Mouse (Mus musculus): ENCODE measurements at regions not wholly inside any gene's neighbourhood (a gene's known extent, or its start where the extent isn't known, plus 50 kb on each side); places are given as distances from the start of the nearest gene placed in this dataset.

- no peak for TF ChIP-seq CTCF (IDR thresholded peaks at IDR 0.05; ENCODE audit: low read depth, low read length)
- no peak for TF ChIP-seq GATA2 (IDR thresholded peaks at IDR 0.05; ENCODE audit: borderline replicate concordance, low read depth, low read length)
- TF ChIP-seq GATA1 (IDR thresholded peaks at IDR 0.05; ENCODE audit: borderline replicate concordance, low read length): no peak
- TF ChIP-seq TAL1 (conservative IDR thresholded peaks at IDR 0.05; ENCODE audit: low read depth, low read length): no peak
Observed at GRCm38 (mm10) chr4:127810899-127811510, 159.7 kb downstream of the CK137956 start.

All from G1E (cell line).